Mouse (Mus musculus) layer of hippocampus, adult 8-10 months (tissue): ENCODE data around the gene Ulk4. TPM values are rescaled to one million over a fixed set of nuclear protein-coding genes. Genes with fewer than 3 reads are reported as not detected.

ENCODE experiments used
- DNase-seq, 2 experiments: peaks; one replicate each; pipeline ENCODE4 v3.0.0; 2022; ENCODE audit warnings: low spot score in 2 of 2
- total RNA-seq, 4 experiments: library from RNA; stranded (reverse); gene quantifications; 2 replicates each; pipeline ENCODE4 v1.2.4; 2022

Gene Ulk4
- total RNA-seq, 4 experiments from 2014 or later: 7.9 to 10.8 (median 9.9) TPM

DNA sequence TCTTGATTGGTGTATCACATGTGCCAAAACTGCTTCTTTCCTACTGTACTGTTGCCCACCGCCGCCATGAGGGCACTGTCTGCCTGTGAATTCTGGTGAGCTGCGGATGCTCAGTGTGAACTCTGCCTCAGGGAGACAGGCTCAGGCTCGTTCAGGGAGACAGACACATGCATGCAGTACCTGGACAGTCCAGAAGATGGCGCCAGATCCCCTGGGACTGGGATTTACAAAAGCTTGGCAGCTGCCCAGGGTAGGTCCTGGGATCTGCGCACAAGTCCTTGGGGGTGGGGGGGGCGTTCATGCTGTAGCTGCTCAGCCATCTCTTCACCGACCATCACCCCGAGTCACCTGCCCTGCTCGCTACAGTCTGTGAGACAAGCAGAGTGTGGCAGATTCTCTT, 168.9 kb downstream of the Ulk4 start:
- peak; percentile 58 to 75 for DNase-seq

GRCm38 (mm10) chr9:121107643-121108042, 169.4 kb downstream of the Ulk4 start:
- peak; percentile 64 to 76 for DNase-seq

DNA sequence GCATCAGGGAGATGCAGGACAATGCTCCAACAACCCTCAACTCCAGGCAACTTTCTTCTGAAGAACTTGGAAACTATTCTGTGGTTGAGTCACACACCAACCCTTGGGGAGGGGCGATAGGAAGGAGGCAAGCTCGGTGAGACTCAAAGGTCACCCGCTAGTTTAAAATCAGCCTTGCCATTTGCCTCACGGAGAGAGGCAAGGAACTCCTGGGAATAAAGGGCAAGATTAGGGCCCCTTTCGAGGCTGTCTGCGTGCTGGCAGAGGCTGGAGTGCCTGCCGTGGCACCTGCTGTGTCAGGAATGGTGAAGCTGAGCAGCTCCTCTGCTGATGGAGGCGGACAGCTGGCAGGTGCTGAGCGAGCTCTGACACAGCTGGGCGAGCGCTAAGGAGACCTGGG, 169.9 kb downstream of the Ulk4 start:
- no peak for DNase-seq

DNA sequence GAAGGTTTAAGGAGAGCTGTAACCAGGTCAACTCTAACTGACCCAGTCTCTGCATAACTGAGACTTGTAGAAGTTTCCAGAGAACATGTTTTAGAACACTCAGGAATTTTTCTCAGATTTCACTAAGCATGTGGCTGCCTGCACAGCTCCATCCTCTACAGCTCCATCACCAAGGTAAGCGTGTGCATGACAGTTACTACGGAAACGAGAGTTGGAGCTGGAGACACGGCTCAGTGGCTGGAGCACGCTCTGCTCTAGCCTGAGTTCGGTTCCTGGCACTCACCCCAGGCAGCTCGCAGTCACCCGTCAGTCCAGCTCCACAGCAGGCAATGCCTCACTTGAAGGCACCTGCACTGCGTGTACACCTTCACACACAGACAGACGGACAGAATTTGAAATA, 175.5 kb downstream of the Ulk4 start:
- no peak for DNase-seq

DNA sequence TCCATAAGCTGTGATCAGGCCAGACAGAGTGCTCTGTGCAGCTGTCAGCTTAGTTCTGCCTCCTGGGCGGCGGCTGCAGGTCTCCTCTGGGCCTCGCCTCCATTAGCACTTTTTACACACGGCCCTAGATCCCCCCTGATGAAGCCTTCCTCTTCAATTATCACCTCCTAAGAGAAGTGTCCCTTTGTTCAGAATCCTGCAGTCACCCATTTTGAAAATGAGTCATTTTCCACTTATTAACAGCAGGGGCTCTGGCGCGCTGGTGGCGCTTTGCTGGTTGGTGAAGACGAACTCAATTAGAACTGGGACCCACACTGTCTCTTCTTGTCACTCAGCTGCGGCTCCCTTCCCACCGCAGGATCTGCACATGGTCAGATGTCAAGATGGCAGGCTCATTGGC, 177.5 kb downstream of the Ulk4 start:
- DNase-seq: no peak

DNA sequence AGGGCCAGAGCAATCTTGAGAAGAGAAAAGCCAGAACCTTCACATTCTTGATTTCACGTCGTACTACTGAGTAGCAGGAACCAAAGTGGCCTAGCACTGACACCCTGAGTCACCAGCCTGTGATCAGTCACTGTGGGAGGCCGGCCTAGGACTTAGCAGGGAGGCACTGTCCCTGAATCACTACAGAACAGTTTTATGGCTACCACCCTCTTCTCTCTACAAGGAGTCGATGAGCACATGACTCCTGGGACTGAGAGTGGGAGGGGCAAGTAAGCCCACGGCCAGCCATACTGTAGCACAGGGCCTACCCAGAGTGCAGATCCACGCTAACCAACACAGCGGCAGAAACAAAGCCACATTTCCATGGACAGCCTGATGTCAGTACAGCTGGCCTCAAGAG, 183.2 kb downstream of the Ulk4 start:
- no peak for DNase-seq

DNA sequence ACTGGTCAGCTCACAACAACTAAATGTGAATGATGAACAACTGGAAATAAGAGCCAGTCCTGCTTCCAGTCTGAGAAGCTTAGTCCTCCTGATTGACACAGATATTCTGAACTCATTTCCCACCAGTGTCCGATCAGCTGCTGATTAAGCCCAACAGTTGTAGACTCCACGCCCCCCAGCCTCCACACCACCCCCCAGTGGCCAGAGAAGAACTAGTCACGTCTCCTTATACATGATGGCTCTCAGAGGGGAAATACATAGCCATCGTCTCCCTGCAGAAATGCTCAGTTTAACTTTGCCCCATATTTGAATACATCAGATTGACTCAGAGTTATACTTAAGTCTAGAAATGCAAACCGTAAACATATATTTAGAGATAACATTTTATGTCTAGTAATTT, 184.4 kb downstream of the Ulk4 start:
- no peak for DNase-seq

DNA sequence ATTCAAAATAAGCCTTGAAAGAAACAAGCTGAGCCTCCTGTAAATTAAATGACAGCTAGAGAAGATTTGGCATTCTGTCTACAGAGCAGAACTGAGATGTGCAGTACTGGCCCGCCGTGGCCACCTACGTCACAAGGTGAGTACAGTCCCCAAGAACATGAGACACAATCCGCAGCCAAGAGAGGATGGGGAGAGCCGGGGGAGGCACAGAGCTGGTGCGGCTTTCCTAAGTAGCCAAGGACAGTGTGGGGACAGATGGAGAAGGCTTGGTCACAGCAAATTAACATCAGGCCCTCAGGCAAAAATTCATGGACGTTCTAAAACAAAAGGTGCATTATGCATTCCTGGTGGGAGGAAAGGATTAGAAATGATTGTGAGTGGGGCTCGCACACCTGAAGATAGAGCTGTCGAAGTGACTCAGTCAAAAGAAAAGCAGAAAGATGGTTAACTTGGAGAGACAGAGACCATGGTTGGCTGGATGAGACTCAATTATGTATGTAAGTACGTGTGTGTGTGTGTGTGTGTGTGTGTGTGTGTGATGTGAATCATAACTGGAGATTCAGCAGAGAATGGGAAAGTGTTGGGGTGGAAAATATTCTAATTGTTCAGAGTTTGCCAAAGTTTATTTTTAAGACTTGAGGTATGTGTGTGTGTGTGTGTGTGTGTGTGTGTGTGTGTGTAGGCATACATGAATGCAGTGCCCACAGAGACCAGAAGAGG, 185.8 kb downstream of the Ulk4 start:
- no peak for DNase-seq

- DNase-seq: no peak
These were observed 189.3 kb downstream of the Ulk4 start for GRCm38 (mm10) chr9:121087661-121088060.

- no peak for DNase-seq
These were observed 192.8 kb downstream of the Ulk4 start for GRCm38 (mm10) chr9:121084191-121084590.

- DNase-seq: no peak
These were observed 196.2 kb downstream of the Ulk4 start for GRCm38 (mm10) chr9:121080834-121081233.

DNA sequence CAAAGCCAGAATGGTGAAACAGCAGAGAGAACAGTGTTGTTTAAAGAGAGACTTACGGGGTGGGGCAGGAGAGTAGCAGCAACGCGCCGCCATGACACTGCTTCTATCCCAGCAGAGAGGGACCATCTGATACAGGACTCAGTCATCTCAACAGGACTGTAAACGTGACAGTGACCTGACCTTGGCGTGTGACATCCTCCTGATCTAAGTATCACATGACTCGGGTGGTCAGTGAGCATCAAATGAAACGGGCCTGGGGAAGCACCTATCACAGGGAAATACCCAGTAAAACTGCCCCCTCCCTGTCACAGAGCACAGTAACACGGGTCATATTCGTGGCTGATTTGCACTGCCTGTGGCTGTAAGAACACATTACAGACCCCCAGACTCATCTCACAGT, 196.6 kb downstream of the Ulk4 start:
- no peak for DNase-seq

DNA sequence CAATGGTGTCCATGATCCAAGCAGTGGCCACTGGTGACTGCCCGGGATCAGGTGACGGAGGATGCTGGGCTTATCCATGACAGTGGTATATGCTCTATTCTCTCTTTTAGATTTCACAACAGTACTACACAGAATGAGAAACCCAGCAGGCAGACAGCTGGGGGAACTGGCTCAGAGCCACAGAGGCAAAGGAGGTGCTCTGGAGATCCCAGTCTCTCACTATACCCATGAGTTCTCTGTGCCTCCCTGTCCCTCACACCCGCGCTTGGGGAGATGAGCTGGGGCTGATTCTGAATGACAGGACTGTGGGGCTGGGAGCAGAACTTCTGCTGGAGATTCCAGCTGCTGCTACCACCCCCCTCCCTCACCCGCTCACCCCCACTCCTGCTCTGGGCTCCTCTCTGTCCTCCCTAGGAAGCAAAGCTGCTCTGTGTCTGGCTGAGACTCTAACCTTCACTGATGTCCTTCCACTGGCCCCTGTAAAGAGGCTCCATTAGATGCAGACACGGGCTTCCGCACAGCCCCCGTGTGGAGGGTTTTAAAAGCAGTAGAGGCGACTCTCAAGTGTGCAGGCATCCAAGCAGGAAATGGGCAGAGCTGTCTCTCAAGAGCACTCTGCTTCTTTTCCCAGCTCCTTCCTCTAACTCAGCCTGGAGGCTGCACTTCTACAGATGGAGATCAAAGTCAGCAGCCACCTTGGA, 197.5 kb downstream of the Ulk4 start:
- peak; percentile 37 to 43 for DNase-seq

- no peak for DNase-seq
These were observed 200.7 kb downstream of the Ulk4 start for GRCm38 (mm10) chr9:121076291-121076690.

- peak; percentile 79 to 83 for DNase-seq
These were observed 201.8 kb downstream of the Ulk4 start for GRCm38 (mm10) chr9:121075246-121075645.

DNA sequence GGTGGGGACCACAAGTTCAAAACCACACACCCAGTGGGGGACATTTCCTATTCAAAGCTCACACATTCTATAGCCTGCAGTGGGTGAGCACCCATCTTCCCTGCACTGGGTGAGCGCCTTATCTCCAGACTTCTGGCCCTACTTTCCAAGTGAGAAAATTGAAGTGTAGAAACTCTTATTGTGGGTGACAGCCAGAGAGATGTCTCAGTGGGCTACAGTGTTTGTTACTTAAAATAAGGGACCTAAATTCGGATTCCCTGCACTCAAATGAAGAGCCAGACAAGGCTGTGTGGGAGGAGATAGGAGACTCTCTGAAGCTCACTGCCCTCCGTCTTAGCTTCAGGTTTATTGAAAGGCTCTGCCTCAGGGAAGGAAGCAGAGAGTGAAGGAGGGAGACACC, 202.3 kb downstream of the Ulk4 start:
- no peak for DNase-seq

DNA sequence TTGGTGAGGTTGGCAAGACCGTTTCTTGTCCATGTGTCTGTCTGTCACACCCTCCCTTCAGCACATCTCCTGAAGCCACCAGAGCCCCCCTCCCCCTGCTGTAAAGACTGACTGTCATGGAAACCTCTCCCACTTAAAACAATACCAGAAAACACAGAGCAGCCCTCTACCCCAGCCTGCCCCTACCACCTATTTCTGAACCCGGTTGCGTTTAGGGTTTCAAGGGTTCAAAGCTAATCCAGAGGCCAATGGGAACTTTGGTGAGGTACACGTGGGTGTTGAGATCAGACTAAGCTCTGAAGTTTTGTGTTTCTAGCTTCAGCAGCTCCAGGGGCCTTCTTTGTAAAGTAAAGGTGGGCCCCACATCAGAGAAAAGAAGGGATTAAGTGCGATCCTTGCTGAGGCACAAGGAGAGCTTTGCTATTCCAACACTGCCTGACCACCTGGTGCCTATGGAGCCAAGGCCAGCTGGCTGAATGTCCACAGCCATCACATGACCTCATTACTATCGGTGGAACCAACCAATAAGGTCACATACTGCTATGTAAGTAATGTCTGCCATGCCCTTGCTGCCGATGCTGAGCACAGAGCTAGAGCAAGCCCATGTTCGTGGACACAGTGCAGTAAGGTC, 204.8 kb downstream of the Ulk4 start:
- DNase-seq: no peak

GRCm38 (mm10) chr9:121071461-121072126, 205.4 kb downstream of the Ulk4 start:
- no peak for DNase-seq

- no peak for DNase-seq
These were observed 205.9 kb downstream of the Ulk4 start for GRCm38 (mm10) chr9:121071050-121071449.

DNA sequence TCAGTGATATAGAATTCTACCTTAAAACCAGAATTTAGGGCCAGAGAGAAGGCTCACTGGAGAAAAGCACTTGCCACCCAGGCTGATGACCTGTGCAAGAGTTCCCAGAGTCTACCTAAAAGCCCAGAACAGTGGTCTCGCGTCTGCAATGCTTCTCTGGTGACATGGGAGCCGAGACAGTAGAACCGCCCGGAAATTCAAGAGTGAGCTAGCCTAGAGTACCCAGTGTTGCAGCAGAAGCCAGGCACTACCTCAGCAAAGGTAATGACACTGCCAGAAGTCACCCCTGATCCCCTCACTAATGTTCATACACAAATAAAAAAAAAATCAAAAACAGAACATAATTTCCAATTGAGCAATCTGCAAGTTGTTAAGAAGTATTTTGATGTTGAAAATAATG, 208.9 kb downstream of the Ulk4 start:
- no peak for DNase-seq

GRCm38 (mm10) chr9:121067043-121067442, 210.0 kb downstream of the Ulk4 start:
- DNase-seq: peak in 1 of 2 experiments; percentile 46

DNA sequence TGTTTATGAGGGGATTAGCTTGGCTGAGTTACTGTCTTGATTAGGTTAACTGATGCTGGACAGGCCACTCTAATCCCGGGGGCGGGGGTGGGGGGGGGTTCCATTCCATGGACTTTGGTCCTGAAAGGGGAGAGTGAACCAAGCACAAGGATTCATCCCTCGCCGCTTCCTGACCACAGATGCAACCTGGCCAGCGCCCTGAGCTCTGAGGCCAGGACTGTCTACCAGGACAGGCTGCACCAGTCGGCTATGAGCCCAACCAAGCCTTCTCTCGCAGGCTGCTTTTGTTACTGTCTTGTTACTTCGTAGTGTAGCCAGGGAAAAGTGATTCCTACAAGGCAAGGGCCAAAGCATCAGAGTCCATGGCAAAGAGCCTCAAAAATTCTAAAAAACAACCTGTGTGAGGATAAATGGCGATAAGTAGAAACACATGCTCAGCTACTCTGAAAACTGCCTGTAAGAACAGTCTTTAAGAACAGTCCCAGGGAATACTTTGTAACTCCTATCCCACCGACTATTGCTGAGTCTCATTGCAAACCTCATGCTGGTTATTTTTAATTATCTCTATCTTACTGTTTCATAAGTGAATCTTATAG, 211.5 kb downstream of the Ulk4 start:
- DNase-seq: no peak
